Comparison of ENCODE assay signal across 8 mouse cellular contexts in genomic region chr15:78772856-78773255, GRCm38 (mm10). TPM values are rescaled to one million over a fixed set of nuclear protein-coding genes. Genes with fewer than 3 reads are reported as not detected.
DNase-seq lines count a peak whose midpoint lies in the region; ATAC-seq and TF ChIP-seq lines count a peak whose summit lies in the region.

No protein-coding gene starts in this region.

- no peak for DNase-seq in heart, adult 9 months (ENCODE audit: low spot score in 2 of 2)
- no peak for DNase-seq in heart, postnatal 0 days (ENCODE audit: low spot score)
- DNase-seq in frontal cortex, postnatal 10 days (ENCODE audit: low spot score in 2 of 2) = no peak
- DNase-seq in layer of hippocampus, adult 11-12 months (ENCODE audit: low spot score) = no peak
- no peak for DNase-seq in ovary, postnatal 36 days (ENCODE audit: low spot score)

- ATAC-seq in heart, embryonic 13.5 days (ENCODE audit: extremely low read depth, insufficient number of reproducible peaks, low FRiP score, low TSS enrichment) = no peak
- no peak for ATAC-seq in heart, postnatal 0 days (ENCODE audit: insufficient read depth, low read depth)
- ATAC-seq in liver, embryonic 16.5 days (ENCODE audit: low read depth) = no peak

- TF ChIP-seq CTCF in ES-Bruce4 (IDR thresholded peaks at IDR 0.05; ENCODE audit: low read depth, low read length) = no peak
- no peak for TF ChIP-seq CTCF in heart, postnatal 0 days (IDR thresholded peaks at IDR 0.05; ENCODE audit: low read depth)

- WGBS in heart, embryonic 13.5 days = 34% methylated on average over 14 of the region's 14 CpGs
- WGBS in heart, postnatal 0 days = 45% methylated on average over 14 of the region's 14 CpGs
- WGBS in liver, embryonic 16.5 days (ENCODE audit: insufficient replicate concordance) = 5% methylated on average over 14 of the region's 14 CpGs

- peak overlapping the region; percentile 66 for H3K27ac ChIP-seq in heart, embryonic 13.5 days (replicated peaks)
- no peak overlapping the region for H3K27ac ChIP-seq in ES-Bruce4 (ENCODE audit: insufficient read depth, low read length)
- peak overlapping the region; percentile 82 for H3K27ac ChIP-seq in heart, postnatal 0 days (ENCODE audit: low read depth)
- no peak overlapping the region for H3K27ac ChIP-seq in liver, embryonic 16.5 days (ENCODE audit: low read length)

- peak overlapping the region; percentile 69 for H3K9ac ChIP-seq in heart, embryonic 13.5 days
- H3K9ac ChIP-seq in ES-Bruce4 (ENCODE audit: low read depth, poor library complexity, severe bottlenecking) = peak overlapping the region; percentile 67
- H3K9ac ChIP-seq in heart, postnatal 0 days (replicated peaks; ENCODE audit: low read depth, low read length) = peak overlapping the region; percentile 12; the same call in 1 of the 2 replicates
- peak overlapping the region; percentile 45 for H3K9ac ChIP-seq in liver, embryonic 16.5 days (ENCODE audit: low read depth, low read length)

- TF ChIP-seq POLR2A in ES-Bruce4 (IDR thresholded peaks at IDR 0.05; ENCODE audit: insufficient read depth, low read length) = no peak

- peak overlapping the region; percentile 64 for H3K4me2 ChIP-seq in heart, embryonic 13.5 days
- H3K4me2 ChIP-seq in heart, postnatal 0 days (ENCODE audit: low read depth, low read length) = peak overlapping the region; percentile 51
- H3K4me2 ChIP-seq in liver, embryonic 16.5 days (ENCODE audit: low read depth, low read length) = peak overlapping the region; percentile 56

- peaks cover 7% of the 10 kb centered on the region for H3K9me3 ChIP-seq in heart, embryonic 13.5 days
- H3K9me3 ChIP-seq in ES-Bruce4 (replicated peaks; ENCODE audit: control insufficient read depth, insufficient read depth, low read length, poor library complexity, severe bottlenecking) = no peaks in the 10 kb centered on the region
- no peaks in the 10 kb centered on the region for H3K9me3 ChIP-seq in heart, postnatal 0 days (replicated peaks; ENCODE audit: control insufficient read depth, low read length)
- peaks cover 6% of the 10 kb centered on the region for H3K9me3 ChIP-seq in liver, embryonic 16.5 days (replicated peaks; ENCODE audit: control insufficient read depth, low read length)

- H3K4me3 ChIP-seq in heart, embryonic 13.5 days = peak overlapping the region; percentile 40
- H3K4me3 ChIP-seq in ES-Bruce4 (ENCODE audit: low read depth, low read length) = peak overlapping the region; percentile 65
- peak overlapping the region; percentile 34 for H3K4me3 ChIP-seq in heart, postnatal 0 days (ENCODE audit: low read depth, low read length)
- H3K4me3 ChIP-seq in liver, embryonic 16.5 days (ENCODE audit: low read depth, low read length) = peak overlapping the region; percentile 49

- no peak for TF ChIP-seq EP300 in ES-Bruce4 (IDR thresholded peaks at IDR 0.05; ENCODE audit: insufficient read depth, low read depth, low read length)
- TF ChIP-seq EP300 in heart, postnatal 0 days (IDR thresholded peaks at IDR 0.05; ENCODE audit: low read depth) = no peak

- peaks cover 16% of the 10 kb centered on the region for H3K4me1 ChIP-seq in heart, embryonic 13.5 days
- H3K4me1 ChIP-seq in ES-Bruce4 (ENCODE audit: control insufficient read depth, insufficient read depth, low read length) = peaks cover 8% of the 10 kb centered on the region
- no peaks in the 10 kb centered on the region for H3K4me1 ChIP-seq in heart, postnatal 0 days (ENCODE audit: control insufficient read depth, insufficient read depth)
- peaks cover 11% of the 10 kb centered on the region for H3K4me1 ChIP-seq in liver, embryonic 16.5 days (ENCODE audit: control insufficient read depth, low read depth, low read length)

- peaks cover 7% of the 10 kb centered on the region; the same call in 1 of the 2 replicates for H3K27me3 ChIP-seq in heart, embryonic 13.5 days (replicated peaks)
- H3K27me3 ChIP-seq in ES-Bruce4 (ENCODE audit: control insufficient read depth, insufficient read depth, low read length, poor library complexity, severe bottlenecking) = no peaks in the 10 kb centered on the region
- no peaks in the 10 kb centered on the region for H3K27me3 ChIP-seq in heart, postnatal 0 days (ENCODE audit: control insufficient read depth, insufficient read depth, low read length)
- H3K27me3 ChIP-seq in liver, embryonic 16.5 days (ENCODE audit: control insufficient read depth, insufficient read depth, low read depth, low read length) = no peaks in the 10 kb centered on the region

- H3K36me3 ChIP-seq in heart, embryonic 13.5 days = peaks cover 25% of the 10 kb centered on the region
- peaks cover 6% of the 10 kb centered on the region; the same call in 1 of the 2 replicates for H3K36me3 ChIP-seq in ES-Bruce4 (ENCODE audit: control insufficient read depth, insufficient read depth, low read length, poor library complexity, severe bottlenecking)
- peaks cover 19% of the 10 kb centered on the region for H3K36me3 ChIP-seq in heart, postnatal 0 days (replicated peaks; ENCODE audit: control insufficient read depth, insufficient read depth, low read length)
- H3K36me3 ChIP-seq in liver, embryonic 16.5 days (ENCODE audit: control insufficient read depth, insufficient read depth) = no peaks in the 10 kb centered on the region; the same call in 1 of the 2 replicates

RNA-seq across cellular contexts. Expression of gene Mfng, which starts 0.4 kb away (rescaled TPM):
- 13.7 and 15.8 TPM in 2 replicates for polyA plus RNA-seq in heart, embryonic 13.5 days (2015; fragmentation: Nextera tagmentation; extraction: Ambion mirVana)
- 4.4 and 5.2 TPM in 2 replicates for polyA plus RNA-seq in ES-Bruce4 (2011; ENCODE audit: insufficient read depth, insufficient read length, low read depth, missing spikeins)
- total RNA-seq in heart, postnatal 0 days (2014; rRNA removed; ENCODE audit: low replicate concordance) = 12.9 and 13.1 TPM in 2 replicates
- polyA plus RNA-seq in heart, postnatal 0 days (2015; fragmentation: Nextera tagmentation; extraction: Ambion mirVana) = 13.0 and 13.4 TPM in 2 replicates
- polyA plus RNA-seq in liver, embryonic 16.5 days (2015; fragmentation: Nextera tagmentation; extraction: Ambion mirVana) = 4.5 and 5.4 TPM in 2 replicates

RNA-seq across cellular contexts. Expression of gene Card10, which starts 30.0 kb away (rescaled TPM):
- 5.1 and 5.3 TPM in 2 replicates for polyA plus RNA-seq in heart, embryonic 13.5 days (2015; fragmentation: Nextera tagmentation; extraction: Ambion mirVana)
- polyA plus RNA-seq in ES-Bruce4 (2011; ENCODE audit: insufficient read depth, insufficient read length, low read depth, missing spikeins) = 19.6 and 21.5 TPM in 2 replicates
- total RNA-seq in heart, postnatal 0 days (2014; rRNA removed; ENCODE audit: low replicate concordance) = 2.7 and 6.4 TPM in 2 replicates
- 4.0 and 4.6 TPM in 2 replicates for polyA plus RNA-seq in heart, postnatal 0 days (2015; fragmentation: Nextera tagmentation; extraction: Ambion mirVana)
- 1.8 and 2.1 TPM in 2 replicates for polyA plus RNA-seq in liver, embryonic 16.5 days (2015; fragmentation: Nextera tagmentation; extraction: Ambion mirVana)

RNA-seq across cellular contexts. Expression of gene Elfn2, which starts 54.3 kb away (rescaled TPM):
- 0.03 TPM in 1 of 2 replicates, not detected in the other for polyA plus RNA-seq in heart, embryonic 13.5 days (2015; fragmentation: Nextera tagmentation; extraction: Ambion mirVana)
- 0.07 and 0.12 TPM in 2 replicates for polyA plus RNA-seq in ES-Bruce4 (2011; ENCODE audit: insufficient read depth, insufficient read length, low read depth, missing spikeins)
- total RNA-seq in heart, postnatal 0 days (2014; rRNA removed; ENCODE audit: low replicate concordance) = 0.12 and 0.19 TPM in 2 replicates
- 0.05 and 0.11 TPM in 2 replicates for polyA plus RNA-seq in heart, postnatal 0 days (2015; fragmentation: Nextera tagmentation; extraction: Ambion mirVana)
- polyA plus RNA-seq in liver, embryonic 16.5 days (2015; fragmentation: Nextera tagmentation; extraction: Ambion mirVana) = not detected in 2 replicates

Comparison
In these comparisons a context has a peak if more than half of its experiments do, and no peak if none do; other contexts are left out.
1. H3K27ac ChIP-seq: peak in heart, embryonic 13.5 days (single experiment) and heart, postnatal 0 days (single experiment); none in ES-Bruce4 (single experiment) and liver, embryonic 16.5 days (single experiment).
2. H3K9ac ChIP-seq: peak in every context shown above with its lines; median percentile 69 in heart, embryonic 13.5 days; 67 in ES-Bruce4; 45 in liver, embryonic 16.5 days; 12 in heart, postnatal 0 days.
3. Peak in every context shown above with its lines, with median percentiles within 50 percentile points of each other: H3K4me2 ChIP-seq and H3K4me3 ChIP-seq.